Mouse (Mus musculus) layer of hippocampus, postnatal 14 days (tissue): ENCODE measurements around the gene Wnt2. TPM values are rescaled to one million over a fixed set of nuclear protein-coding genes. Genes with fewer than 3 reads are reported as not detected.

Experiments
- DNase-seq, 2 experiments: peaks; one replicate each; pipeline ENCODE4 v3.0.0; 2021 to 2022; ENCODE audit warnings: low spot score in 2 of 2, mixed read lengths in 1 of 2
- long read RNA-seq, 2 experiments: library from polyadenylated mRNA; stranded (forward); transcript quantifications; one replicate each; pipeline ENCODE4 v2.0.0; 2021
- total RNA-seq, 2 experiments: library from RNA; stranded (reverse); gene quantifications; 2 replicates each; pipeline ENCODE4 v1.2.3; 2021

Gene Wnt2
- 1 to 10 TPM; 6.0 to 7.0 TPM for total RNA-seq
- long read RNA-seq, experiment 1, partial matches to known transcripts: 0 of 4 reads
- long read RNA-seq, experiment 1, other reads (novel, unspliced or antisense): 1 of 4 reads
- long read RNA-seq, experiment 2, partial matches to known transcripts: 0 of 6 reads
- long read RNA-seq, experiment 2, other reads (novel, unspliced or antisense): 5 of 6 reads

GRCm38 (mm10) chr6:18029746-18030656 is at the start of gene Wnt2:
TSS of gene Wnt2 (minus strand) at chr6:18030585.
- peak; percentile 8 to 24 for DNase-seq

DNA sequence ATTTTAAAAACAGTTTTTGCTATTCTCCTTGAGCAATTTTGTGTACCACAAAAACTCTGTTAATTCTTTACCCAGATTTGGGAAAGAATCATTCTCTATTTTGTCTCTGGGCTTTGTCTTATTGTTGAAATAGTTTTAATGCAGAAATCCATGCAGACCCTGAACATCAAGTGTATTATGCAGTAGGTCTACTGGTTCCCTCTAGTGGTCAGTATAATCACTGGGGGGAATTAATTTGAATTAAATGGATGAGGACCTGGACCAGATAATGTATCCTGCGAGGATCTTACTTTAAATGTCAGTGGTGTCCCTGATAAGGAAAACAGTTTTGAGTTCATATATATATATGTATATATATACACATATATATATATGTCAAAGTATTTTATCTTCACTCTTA is 48.2 kb upstream of the Wnt2 start:
- peak in 1 of 2 experiments; percentile 52 for DNase-seq

GRCm38 (mm10) chr6:18076986-18077385 is 46.6 kb upstream of the Wnt2 start:
- DNase-seq: no peak

DNA sequence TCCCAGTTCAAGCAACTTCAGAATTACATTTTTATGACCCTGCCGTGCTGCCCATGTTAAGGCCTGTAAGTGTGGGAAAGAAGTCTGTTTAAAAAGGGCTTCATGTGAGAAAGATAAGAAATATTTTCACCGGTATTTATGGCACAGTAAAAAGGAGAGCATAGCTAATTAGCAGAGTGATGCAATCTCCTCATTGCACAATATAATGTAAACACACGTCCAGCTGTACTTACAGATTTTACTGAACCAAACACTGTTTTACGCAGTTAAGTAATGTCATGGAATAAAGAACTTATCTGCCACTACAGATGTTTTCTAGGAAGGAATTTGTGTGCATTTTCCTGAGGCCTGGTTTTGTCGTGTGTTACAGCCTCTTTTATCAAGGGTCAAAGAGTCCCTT is 46.2 kb upstream of the Wnt2 start:
- no peak for DNase-seq

DNA sequence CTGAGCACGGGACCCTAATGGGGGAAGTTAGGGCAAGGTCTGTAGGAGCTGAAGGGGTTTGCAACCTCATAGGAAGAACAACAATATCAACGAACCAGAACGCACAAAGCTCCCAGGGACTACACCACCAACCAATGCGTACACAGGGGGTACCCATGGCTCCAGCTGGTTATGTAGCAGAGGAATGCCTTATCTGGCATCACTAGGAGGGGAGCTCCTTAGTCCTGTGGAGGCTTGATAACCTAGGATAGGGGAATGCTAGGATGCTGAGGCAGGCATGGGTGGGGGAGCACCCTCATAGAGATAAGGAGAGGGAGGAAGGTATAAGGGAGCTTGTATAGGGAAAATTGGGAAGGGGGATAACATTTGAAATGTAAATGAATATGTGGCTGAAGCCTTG is 27.5 kb upstream of the Wnt2 start:
- DNase-seq: no peak

- no peak for DNase-seq
These were observed 21.3 kb upstream of the Wnt2 start for GRCm38 (mm10) chr6:18051702-18052101.

DNA sequence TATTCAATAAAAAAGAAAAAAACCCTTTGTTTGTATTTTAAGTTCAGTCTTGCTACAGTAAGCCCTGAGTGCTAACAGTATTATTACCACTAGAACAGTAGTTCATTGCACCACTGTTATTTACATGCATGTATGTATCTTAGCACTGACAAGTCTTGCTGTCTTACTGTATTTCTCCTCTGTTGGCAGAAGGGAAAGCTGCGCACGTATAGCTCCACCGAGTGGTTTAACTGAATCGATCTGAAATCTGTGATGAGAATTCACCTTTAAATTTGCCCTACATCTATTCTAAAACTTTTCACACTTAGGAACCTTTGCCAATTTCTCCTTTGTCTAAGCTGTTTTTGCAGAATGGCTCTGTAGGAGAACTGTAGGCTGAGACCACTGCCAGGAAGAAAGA is 13.9 kb upstream of the Wnt2 start:
- DNase-seq: no peak

DNA sequence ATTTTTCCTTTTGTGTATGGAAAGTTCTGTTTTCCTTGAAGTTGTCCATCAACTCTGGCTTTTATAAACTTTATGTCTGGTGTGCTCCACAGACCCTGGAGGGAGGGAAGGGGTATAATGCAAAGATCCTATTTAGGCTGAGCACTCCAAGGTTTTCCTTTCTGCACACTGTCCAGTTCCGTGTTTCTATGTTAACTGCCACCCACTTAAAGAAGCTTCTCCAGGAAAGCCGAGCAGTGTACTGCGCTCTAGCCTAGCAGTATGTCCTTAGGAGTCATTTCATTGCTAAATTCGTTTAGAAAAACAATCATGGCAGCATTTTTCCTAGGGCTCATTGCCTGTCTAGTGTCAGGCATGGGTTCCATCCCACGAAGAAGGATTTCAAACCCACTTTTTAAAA is 12.8 kb upstream of the Wnt2 start:
- DNase-seq: no peak

DNA sequence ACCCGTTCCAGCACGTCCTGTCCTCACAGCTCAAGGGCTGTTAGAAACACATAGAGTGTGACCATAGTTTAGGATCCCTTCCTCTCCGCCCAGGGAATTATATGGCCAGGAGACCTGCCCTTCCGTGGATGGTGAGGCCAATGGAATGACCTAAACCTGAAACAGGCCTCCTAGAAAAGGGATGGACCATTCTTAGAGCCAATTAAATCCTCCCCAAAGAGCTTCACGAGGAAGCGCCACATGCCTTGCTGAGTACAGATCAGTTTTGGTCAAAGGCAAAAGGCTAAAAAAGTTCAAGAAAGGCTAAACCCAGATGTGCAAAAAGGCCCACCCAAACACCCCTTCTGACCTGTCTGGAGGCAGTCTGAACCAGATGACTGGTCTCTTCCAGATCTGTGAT is 1.9 kb upstream of the Wnt2 start:
- DNase-seq: no peak

DNA sequence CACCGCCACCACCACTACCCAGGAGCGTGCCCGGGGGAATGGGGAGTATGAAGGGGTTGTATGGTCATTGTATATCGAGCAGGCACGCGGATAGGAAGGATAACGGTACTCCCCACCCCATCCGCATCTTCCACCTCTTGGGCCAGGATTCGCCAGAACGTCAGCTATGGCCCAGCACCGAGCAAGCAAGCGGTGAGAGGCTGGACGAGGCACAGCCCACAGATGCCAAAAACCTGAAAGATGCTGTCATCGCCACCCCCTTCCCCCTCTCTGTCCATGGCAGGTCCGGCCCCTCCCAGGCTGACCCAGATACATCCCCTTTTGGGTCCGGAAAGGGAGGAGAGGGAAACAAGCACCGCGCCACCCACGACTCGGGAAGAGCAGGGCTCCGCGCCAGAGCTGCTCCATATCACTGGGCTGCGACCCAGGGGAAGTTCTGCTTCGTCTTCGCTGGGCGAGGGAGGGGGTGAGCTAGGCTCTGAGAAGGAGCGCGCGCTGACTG is 1.2 kb upstream of the Wnt2 start:
- peak in 1 of 2 experiments; percentile 7 for DNase-seq

- peak in 1 of 2 experiments; percentile 11 for DNase-seq
These were observed 603 bp upstream of the Wnt2 start for GRCm38 (mm10) chr6:18030868-18031508.

- no peak for DNase-seq
These were observed 6.1 kb downstream of the Wnt2 start for GRCm38 (mm10) chr6:18024133-18024794.

- DNase-seq: no peak
These were observed 17.0 kb downstream of the Wnt2 start for GRCm38 (mm10) chr6:18013346-18013745.

- DNase-seq: no peak
These were observed 23.0 kb downstream of the Wnt2 start for GRCm38 (mm10) chr6:18007356-18007755.

DNA sequence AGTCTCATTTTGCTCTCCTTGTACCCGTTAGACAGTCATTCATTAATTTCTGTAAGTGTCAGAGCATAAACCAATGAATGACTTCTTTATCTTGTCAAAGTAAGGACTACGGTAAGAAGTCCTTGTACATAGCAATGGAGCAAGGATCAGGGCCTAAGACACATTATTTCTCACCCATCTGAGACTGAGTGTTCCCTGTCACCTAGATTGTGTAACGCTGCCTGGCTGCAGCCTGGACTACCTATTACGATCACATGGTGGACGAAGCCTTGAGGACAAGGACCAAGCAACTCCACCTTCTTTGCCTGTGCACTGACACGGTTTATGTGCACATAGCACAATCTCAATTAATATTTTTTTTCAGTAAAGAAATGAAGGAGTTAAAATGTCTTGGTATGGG is 28.3 kb downstream of the Wnt2 start:
- DNase-seq: no peak

DNA sequence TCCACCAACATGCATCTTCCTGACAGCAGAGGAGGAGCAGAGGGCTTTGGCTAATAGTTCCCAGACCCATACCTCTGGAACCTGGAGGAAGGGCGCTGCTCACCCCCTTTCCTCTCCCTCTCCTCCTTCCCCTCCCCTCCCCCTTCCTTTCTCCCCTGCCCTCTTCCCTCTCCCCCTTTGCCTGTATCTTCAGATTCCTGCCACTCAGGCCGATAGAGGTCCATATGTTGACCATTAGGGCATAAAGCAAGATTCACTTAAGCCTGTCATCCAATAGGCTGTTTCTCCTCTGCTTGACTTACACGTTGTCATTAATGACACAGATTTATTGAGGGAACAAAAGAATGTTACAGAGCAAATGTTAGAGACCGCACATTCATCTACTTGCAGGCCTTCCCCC is 31.9 kb downstream of the Wnt2 start:
- no peak for DNase-seq

GRCm38 (mm10) chr6:17994956-17995790 is 35.2 kb downstream of the Wnt2 start:
- DNase-seq: no peak

GRCm38 (mm10) chr6:17991625-17992024 is 38.8 kb downstream of the Wnt2 start:
- no peak for DNase-seq

- no peak for DNase-seq
These were observed 40.0 kb downstream of the Wnt2 start for GRCm38 (mm10) chr6:17990173-17991028.

- no peak for DNase-seq
These were observed 51.0 kb downstream of the Wnt2 start for GRCm38 (mm10) chr6:17979361-17979760.
